In the genomic region with DNA sequence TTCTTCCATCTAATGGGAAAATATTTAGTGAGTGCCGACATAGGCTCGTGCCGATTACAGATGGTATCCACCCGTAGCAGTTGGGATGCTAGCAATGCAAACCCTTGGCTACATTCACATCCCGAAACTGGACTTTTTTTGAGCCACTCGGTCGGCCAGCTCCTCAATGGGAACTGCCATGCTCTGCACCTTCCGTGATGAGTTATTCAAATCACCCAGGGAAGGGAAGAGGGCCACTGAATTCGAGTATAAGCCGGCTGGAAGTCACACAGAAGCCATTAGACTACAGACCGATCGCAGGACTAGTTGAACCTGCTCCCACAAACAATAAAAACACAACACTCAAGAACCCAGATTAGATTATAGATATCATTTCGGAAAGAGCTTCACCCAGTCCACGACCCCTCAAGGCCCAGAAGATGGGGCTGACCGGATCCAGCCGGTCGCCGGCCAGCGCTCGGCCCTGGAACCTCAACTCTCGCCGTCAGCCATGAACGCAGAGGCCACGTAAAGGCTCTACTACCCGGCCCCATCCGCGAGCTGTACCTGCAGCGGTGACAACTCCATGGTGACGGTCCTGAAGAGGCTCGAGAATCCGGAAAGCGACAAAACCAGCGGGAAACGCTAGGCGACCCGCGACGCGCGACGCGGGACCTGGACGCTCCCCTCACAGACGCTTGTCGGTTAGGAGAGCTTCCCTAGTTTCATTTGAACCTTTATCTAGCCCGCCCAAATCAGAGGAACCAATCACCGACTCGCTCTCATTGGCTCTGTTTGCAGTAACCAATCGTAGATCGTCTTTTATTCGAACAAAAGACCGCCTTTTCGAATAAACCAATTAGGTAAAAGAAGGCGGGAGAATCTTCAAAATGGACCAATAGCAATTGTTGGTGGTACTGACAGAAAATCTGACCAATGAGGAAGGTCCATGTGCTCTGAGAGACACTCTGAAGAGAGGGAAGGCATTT, we compare ENCODE assay signal across 8 mouse cellular contexts. TPM values are rescaled to one million over a fixed set of nuclear protein-coding genes. Genes with fewer than 3 reads are reported as not detected.
DNase-seq lines count a peak whose midpoint lies in the region; ATAC-seq and TF ChIP-seq lines count a peak whose summit lies in the region.

Gene Top2a, minus strand, starts transcription at position 690 of the 968 bp plus-strand sequence.

- H3K4me1 ChIP-seq in hindbrain, postnatal 0 days (ENCODE audit: insufficient read depth, low read length): 0 out of 2 replicates have a peak, but pooled peaks cover 5% of the 10 kb centered on the region

- intact Hi-C loops in gastrocnemius, adult 2 months (cut with DNase I): no loop called here
- intact Hi-C loops in left cerebral cortex, adult 2 months (cut with DNase I): no loop called here

- no peaks in the 10 kb centered on the region for H3K27me3 ChIP-seq in hindbrain, postnatal 0 days (ENCODE audit: insufficient read depth, low read length)

- peak within 1 kb of the TSS; percentile 81 for H3K4me2 ChIP-seq in hindbrain, postnatal 0 days (ENCODE audit: low read depth, low read length)

- peak within 1 kb of the TSS; percentile 63; the same call in 1 of the 2 replicates for H3K27ac ChIP-seq in gastrocnemius, adult 2 months
- H3K27ac ChIP-seq in hindbrain, postnatal 0 days: peak within 1 kb of the TSS; percentile 59; the same call in 1 of the 2 replicates
- no peak within 1 kb of the TSS for H3K27ac ChIP-seq in left cerebral cortex, adult 2 months

- peak within 1 kb of the TSS; percentile 82 for H3K4me3 ChIP-seq in gastrocnemius, adult 2 months
- peak within 1 kb of the TSS; percentile 66 for H3K4me3 ChIP-seq in hindbrain, postnatal 0 days (ENCODE audit: low read length)
- peak within 1 kb of the TSS; percentile 50 for H3K4me3 ChIP-seq in left cerebral cortex, adult 2 months

- no peaks in the 10 kb centered on the region for H3K9me3 ChIP-seq in hindbrain, postnatal 0 days (ENCODE audit: low read length)

- peak within 1 kb of the TSS; percentile 49 for H3K9ac ChIP-seq in hindbrain, postnatal 0 days (replicated peaks; ENCODE audit: low read length)

- DNase-seq in gastrocnemius, adult 2 months: peak; percentile 80
- DNase-seq in hindbrain, postnatal 0 days (ENCODE audit: low spot score): peak; percentile 98
- DNase-seq in left cerebral cortex, adult 2 months (ENCODE audit: extremely low spot score in 1 of 2, low spot score in 2 of 2): peak; percentile 94 to 97
- peak; percentile 99 for DNase-seq in right cerebral cortex, adult 2 months (ENCODE audit: low spot score in 2 of 2)
- DNase-seq in urinary bladder, postnatal 36 days (ENCODE audit: low spot score in 2 of 2): peak; percentile 91 to 97

- under 1% methylated on average over 54 of the region's 54 CpGs for WGBS in hindbrain, postnatal 0 days

- peak; percentile 95 for ATAC-seq in activated CD4-positive, CD25-positive, alpha-beta regulatory T cell, adult 4 months
- peak; percentile 96 for ATAC-seq in common myeloid progenitor, adult 5-6 weeks (replicated peaks; ENCODE audit: low read depth, poor library complexity, severe bottlenecking)
- peak; percentile 98 for ATAC-seq in hindbrain, postnatal 0 days
- peak; percentile 96 for ATAC-seq in megakaryocyte, adult 5-6 weeks (ENCODE audit: poor library complexity, severe bottlenecking)

- no peaks in the 10 kb centered on the region for H3K36me3 ChIP-seq in hindbrain, postnatal 0 days (ENCODE audit: insufficient read depth, low read length)

- TF ChIP-seq CTCF in gastrocnemius, adult 2 months (IDR thresholded peaks at IDR 0.05): no peak
- TF ChIP-seq CTCF in hindbrain, postnatal 0 days (IDR thresholded peaks at IDR 0.05; ENCODE audit: low read depth): no peak
- TF ChIP-seq CTCF in left cerebral cortex, adult 2 months (IDR thresholded peaks at IDR 0.05): no peak

RNA-seq across cellular contexts. Expression of gene Top2a, which starts in this region (rescaled TPM):
- 100 to 1,000 TPM; 118 to 121 TPM for polyA plus RNA-seq in activated CD4-positive, CD25-positive, alpha-beta regulatory T cell, adult 4 months (2017; shearing (Covaris generic))
- 622 and 650 TPM in 2 replicates for total RNA-seq in common myeloid progenitor, adult 5-6 weeks (2017)
- under 1 TPM; 0.11 to 0.18 TPM for total RNA-seq in gastrocnemius, adult 2 months (2021)
- 43.8 and 44.4 TPM in 2 replicates for total RNA-seq in hindbrain, postnatal 0 days (2014; rRNA removed)
- 34.2 and 39.1 TPM in 2 replicates for polyA plus RNA-seq in hindbrain, postnatal 0 days (2015; fragmentation: Nextera tagmentation; extraction: Ambion mirVana)
- 1 to 10 TPM in 1 of 2 experiments, under 1 TPM in 1; 0.66 to 1.0 TPM for total RNA-seq in left cerebral cortex, adult 2 months (2021)
- 299 and 310 TPM in 2 replicates for total RNA-seq in megakaryocyte, adult 5-6 weeks (2015)
- 694 and 703 TPM in 2 replicates for total RNA-seq in megakaryocyte, adult 5-6 weeks (2017)

Comparison
In these comparisons a context has a peak if more than half of its experiments do, and no peak if none do; other contexts are left out.
1. RNA of gene Top2a (total RNA-seq): 299 to 703 TPM in megakaryocyte, adult 5-6 weeks, 622 to 650 TPM in common myeloid progenitor, adult 5-6 weeks and 43.8 to 44.4 TPM in hindbrain, postnatal 0 days; 0.66 to 1.0 TPM in left cerebral cortex, adult 2 months and 0.11 to 0.18 TPM in gastrocnemius, adult 2 months; every median in the first group is over 10 times any median in the second.
2. Peak in DNase-seq, H3K4me3 ChIP-seq and H3K27ac ChIP-seq in gastrocnemius, adult 2 months; RNA of the gene not detected or under 1 TPM.
3. Peak in every context shown above with its lines, with median percentiles within 50 percentile points of each other: ATAC-seq, DNase-seq and H3K4me3 ChIP-seq.